Mouse (Mus musculus) adrenal gland, adult (tissue): Measurements from ENCODE around the gene Gpr137c.
A peak's percentile ranks its signal among the peaks of the same experiment; 100 is the strongest.

ENCODE experiments used
- DNase-seq, 2 experiments: peaks; one replicate each; pipeline ENCODE4 v3.0.0; 2022 to 2023; ENCODE audit warnings: low spot score in 1 of 2; ENCODE audit not compliant: inconsistent age in 2 of 2

The Gpr137c gene

GRCm38 (mm10) chr14:45219281-45220089, at the start of gene Gpr137c:
Gene Gpr137c, plus strand, starts transcription at chr14:45219717.
- peak; percentile 99 for DNase-seq

- DNase-seq, result no peak
Observed at GRCm38 (mm10) chr14:45172260-45172659, 47.3 kb upstream of the Gpr137c start.

GRCm38 (mm10) chr14:45175012-45175740, 44.3 kb upstream of the Gpr137c start:
- no peak for DNase-seq

- no peak for DNase-seq
Observed at GRCm38 (mm10) chr14:45179186-45179585, 40.3 kb upstream of the Gpr137c start.

GRCm38 (mm10) chr14:45179606-45180005, 39.9 kb upstream of the Gpr137c start:
- no peak for DNase-seq

- no peak for DNase-seq
Observed at GRCm38 (mm10) chr14:45181611-45182010, 37.9 kb upstream of the Gpr137c start.

- no peak for DNase-seq
Observed at GRCm38 (mm10) chr14:45190999-45191398, 28.5 kb upstream of the Gpr137c start.

- no peak for DNase-seq
Observed at GRCm38 (mm10) chr14:45200607-45201006, 18.9 kb upstream of the Gpr137c start.

- no peak for DNase-seq
Observed at GRCm38 (mm10) chr14:45210683-45211082, 8.8 kb upstream of the Gpr137c start.

- DNase-seq, result peak in 1 of 2 experiments; percentile 18
Observed at GRCm38 (mm10) chr14:45211431-45211830, 8.1 kb upstream of the Gpr137c start.

GRCm38 (mm10) chr14:45216711-45217340, 2.7 kb upstream of the Gpr137c start:
- DNase-seq, result peak in 1 of 2 experiments; percentile 17

- DNase-seq, result peak; percentile 57 to 74
Observed at GRCm38 (mm10) chr14:45217693-45218092, 1.8 kb upstream of the Gpr137c start.

GRCm38 (mm10) chr14:45220090-45220956, 806 bp downstream of the Gpr137c start, which contains the start of gene Txndc16:
Gene Txndc16, minus strand, starts transcription at chr14:45220328.
- DNase-seq, result peak; percentile 83 to 90

- DNase-seq, result no peak
Observed at GRCm38 (mm10) chr14:45220957-45221630, 1.6 kb downstream of the Gpr137c start.

GRCm38 (mm10) chr14:45239042-45239441, 19.5 kb downstream of the Gpr137c start:
- DNase-seq, result no peak

GRCm38 (mm10) chr14:45241613-45242012, 22.1 kb downstream of the Gpr137c start:
- peak in 1 of 2 experiments; percentile 30 for DNase-seq

- no peak for DNase-seq
Observed at GRCm38 (mm10) chr14:45251548-45252076, 32.1 kb downstream of the Gpr137c start.

GRCm38 (mm10) chr14:45263831-45264592, 44.5 kb downstream of the Gpr137c start:
- no peak for DNase-seq

GRCm38 (mm10) chr14:45275816-45276215, 56.3 kb downstream of the Gpr137c start:
- DNase-seq, result no peak
